Mouse (Mus musculus): Measurements from ENCODE around the gene Cenpo.

DNA sequence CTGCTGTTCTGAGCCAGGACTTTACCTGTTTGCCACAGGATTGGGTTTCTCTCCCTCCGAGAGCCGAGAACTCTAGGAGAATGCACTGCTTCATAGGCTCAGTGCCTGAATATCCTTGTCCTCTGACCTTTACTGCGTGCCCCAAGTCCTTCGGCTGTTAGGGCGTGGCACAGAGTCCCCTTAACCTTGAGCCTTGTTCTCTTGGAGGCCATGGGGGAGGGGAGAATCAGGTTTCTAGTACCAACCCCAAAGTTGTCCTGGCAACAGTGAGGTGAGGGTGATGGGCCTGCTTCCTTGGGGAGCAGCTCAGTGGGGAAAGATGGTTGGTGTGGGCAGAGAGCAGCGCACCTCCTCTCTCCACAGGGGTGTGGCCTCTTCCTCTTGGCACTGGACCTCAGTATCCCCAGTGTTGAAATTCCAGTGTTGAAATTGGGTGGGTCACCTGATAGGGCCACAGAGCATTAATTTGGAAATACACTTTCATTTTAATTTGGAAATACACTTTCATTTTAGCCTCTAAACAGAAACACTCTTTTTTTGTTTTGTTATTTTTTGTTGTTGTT lies 54.3 kb downstream of the Cenpo start:
- TF ChIP-seq JUND (conservative IDR thresholded peaks at IDR 0.05; ENCODE audit: low read depth, low read length) (no peak), CTCF (conservative IDR thresholded peaks at IDR 0.05 in 1 of 2, IDR thresholded peaks at IDR 0.05 in 1 of 2; ENCODE audit: low read depth in 2 of 2, low read length in 2 of 2) (no peak), POLR2A (IDR thresholded peaks at IDR 0.05; ENCODE audit: low read depth, low read length) (no peak), SIN3A (IDR thresholded peaks at IDR 0.05; ENCODE audit: low read length) (no peak), RAD21 (IDR thresholded peaks at IDR 0.05; ENCODE audit: low read depth, low read length) (no peak)

Data from CH12.LX (cell line).